Mouse (Mus musculus): ENCODE measurements around the gene Cntnap2. TPM values are rescaled to one million over a fixed set of nuclear protein-coding genes. Genes with fewer than 3 reads are reported as not detected.

Gene Cntnap2
- total and polyA plus RNA-seq, 3 experiments = 0.30 to 0.79 (median 0.44) TPM

GRCm38 (mm10) chr6:46612365-46612764, 1553.2 kb downstream of the Cntnap2 start:
- Histone ChIP-seq H3K4me3 (replicated peaks in 1 of 3; ENCODE audit: low read depth in 2 of 3, low read length in 2 of 3, poor library complexity in 1 of 3) (no peak overlapping the region), H3K9ac (ENCODE audit: insufficient read depth, low read depth) (no peak overlapping the region), H3K4me2 (ENCODE audit: insufficient read depth, low read depth, poor library complexity, severe bottlenecking) (no peak overlapping the region), H3K27ac (ENCODE audit: insufficient read depth, low read depth) (no peak overlapping the region), H3K9me3 (replicated peaks; ENCODE audit: low read length) (no peaks in the 10 kb centered on the region), H3K4me1 (ENCODE audit: control insufficient read depth in 1 of 2, insufficient read depth in 2 of 2) (no peaks in the 10 kb centered on the region), H3K36me3 (replicated peaks in 1 of 2; ENCODE audit: control insufficient read depth in 1 of 2, insufficient read depth in 1 of 2, low read length in 1 of 2) (no peaks in the 10 kb centered on the region), H3K79me2 (replicated peaks; ENCODE audit: control insufficient read depth, extremely low read depth, insufficient read depth, poor library complexity, severe bottlenecking) (no peaks in the 10 kb centered on the region), H3K27me3 (replicated peaks) (no peaks in the 10 kb centered on the region)
- dilution Hi-C loops (cut with MboI; ENCODE audit: extremely low pct_ligation_motif_present, extremely low pct_unique_long_range_greater_than_20kb, low sequenced_read_pairs) (no loop called here), in situ Hi-C loops (cut with MboI; ENCODE audit: low pct_ligation_motif_present, low pct_unique_long_range_greater_than_20kb, low sequenced_read_pairs) (no loop called here)
- TF ChIP-seq EP300 (IDR thresholded peaks at IDR 0.05; ENCODE audit: low read length) (no peak), JUND (conservative IDR thresholded peaks at IDR 0.05; ENCODE audit: low read depth, low read length) (no peak), CHD2 (IDR thresholded peaks at IDR 0.05; ENCODE audit: low read length) (no peak), RCOR1 (conservative IDR thresholded peaks at IDR 0.05; ENCODE audit: low read depth, low read length) (no peak), RAD21 (IDR thresholded peaks at IDR 0.05; ENCODE audit: low read depth, low read length) (no peak), TBP (conservative IDR thresholded peaks at IDR 0.05; ENCODE audit: low read depth, low read length) (no peak), CHD1 (IDR thresholded peaks at IDR 0.05; ENCODE audit: low read depth, low read length) (no peak), MAZ (IDR thresholded peaks at IDR 0.05; ENCODE audit: low read depth, low read length) (no peak), MXI1 (IDR thresholded peaks at IDR 0.05; ENCODE audit: low read depth, low read length) (no peak), POLR2A (IDR thresholded peaks at IDR 0.05; ENCODE audit: low read depth, low read length) (no peak), BHLHE40 (IDR thresholded peaks at IDR 0.05; ENCODE audit: low read depth, low read length) (no peak), ZC3H11A (IDR thresholded peaks at IDR 0.05; ENCODE audit: low read depth, low read length) (no peak), ZMIZ1 (IDR thresholded peaks at IDR 0.05; ENCODE audit: low read depth, low read length) (no peak), ELF1 (IDR thresholded peaks at IDR 0.05; ENCODE audit: low read depth, low read length) (no peak), MEF2A (IDR thresholded peaks at IDR 0.05; ENCODE audit: borderline replicate concordance, low read depth, low read length) (no peak), MAFK (IDR thresholded peaks at IDR 0.05; ENCODE audit: insufficient replicate concordance, low read length) (no peak), USF1 (IDR thresholded peaks at IDR 0.05; ENCODE audit: low read depth, low read length) (no peak)
- DNase-seq (ENCODE audit: extremely low read depth) = no peak

- Histone ChIP-seq H3K27me3 (replicated peaks) (no peaks in the 10 kb centered on the region), H3K79me2 (replicated peaks; ENCODE audit: control insufficient read depth, extremely low read depth, insufficient read depth, poor library complexity, severe bottlenecking) (no peaks in the 10 kb centered on the region), H3K4me3 (replicated peaks in 1 of 3; ENCODE audit: low read depth in 2 of 3, low read length in 2 of 3, poor library complexity in 1 of 3) (no peak overlapping the region), H3K36me3 (replicated peaks in 1 of 2; ENCODE audit: control insufficient read depth in 1 of 2, insufficient read depth in 1 of 2, low read length in 1 of 2) (no peaks in the 10 kb centered on the region), H3K9me3 (replicated peaks; ENCODE audit: low read length) (no peaks in the 10 kb centered on the region), H3K9ac (ENCODE audit: insufficient read depth, low read depth) (no peak overlapping the region), H3K27ac (ENCODE audit: insufficient read depth, low read depth) (no peak overlapping the region), H3K4me1 (ENCODE audit: control insufficient read depth in 1 of 2, insufficient read depth in 2 of 2) (no peaks in the 10 kb centered on the region), H3K4me2 (ENCODE audit: insufficient read depth, low read depth, poor library complexity, severe bottlenecking) (no peak overlapping the region)
- no peak for TF ChIP-seq CTCF (conservative IDR thresholded peaks at IDR 0.05 in 1 of 2, IDR thresholded peaks at IDR 0.05 in 1 of 2; ENCODE audit: low read depth in 2 of 2, low read length in 2 of 2)
- no peak for TF ChIP-seq PAX5 (IDR thresholded peaks at IDR 0.05; ENCODE audit: low read length)
- TF ChIP-seq SIN3A (IDR thresholded peaks at IDR 0.05; ENCODE audit: low read length) = no peak
- TF ChIP-seq MEF2A (IDR thresholded peaks at IDR 0.05; ENCODE audit: borderline replicate concordance, low read depth, low read length) = no peak
- TF ChIP-seq KAT2A (IDR thresholded peaks at IDR 0.05; ENCODE audit: insufficient replicate concordance, low read length) = no peak
- TF ChIP-seq EP300 (IDR thresholded peaks at IDR 0.05; ENCODE audit: low read length) = no peak
- no peak for TF ChIP-seq ZNF384 (IDR thresholded peaks at IDR 0.05; ENCODE audit: low read depth, low read length)
- no peak for TF ChIP-seq BHLHE40 (IDR thresholded peaks at IDR 0.05; ENCODE audit: low read depth, low read length)
- TF ChIP-seq HCFC1 (IDR thresholded peaks at IDR 0.05; ENCODE audit: low read depth, low read length) = no peak
- dilution Hi-C loops (cut with MboI; ENCODE audit: extremely low pct_ligation_motif_present, extremely low pct_unique_long_range_greater_than_20kb, low sequenced_read_pairs) (no loop called here), in situ Hi-C loops (cut with MboI; ENCODE audit: low pct_ligation_motif_present, low pct_unique_long_range_greater_than_20kb, low sequenced_read_pairs) (no loop called here)
- no peak for DNase-seq (ENCODE audit: extremely low read depth)
Measured at GRCm38 (mm10) chr6:46612872-46613271, 1553.7 kb downstream of the Cntnap2 start.
